Mouse (Mus musculus): ENCODE data around the gene Adcy2. TPM values are rescaled to one million over a fixed set of nuclear protein-coding genes. Genes with fewer than 3 reads are reported as not detected.

The Adcy2 gene
- polyA plus RNA-seq, 1 experiment, result not detected

DNA sequence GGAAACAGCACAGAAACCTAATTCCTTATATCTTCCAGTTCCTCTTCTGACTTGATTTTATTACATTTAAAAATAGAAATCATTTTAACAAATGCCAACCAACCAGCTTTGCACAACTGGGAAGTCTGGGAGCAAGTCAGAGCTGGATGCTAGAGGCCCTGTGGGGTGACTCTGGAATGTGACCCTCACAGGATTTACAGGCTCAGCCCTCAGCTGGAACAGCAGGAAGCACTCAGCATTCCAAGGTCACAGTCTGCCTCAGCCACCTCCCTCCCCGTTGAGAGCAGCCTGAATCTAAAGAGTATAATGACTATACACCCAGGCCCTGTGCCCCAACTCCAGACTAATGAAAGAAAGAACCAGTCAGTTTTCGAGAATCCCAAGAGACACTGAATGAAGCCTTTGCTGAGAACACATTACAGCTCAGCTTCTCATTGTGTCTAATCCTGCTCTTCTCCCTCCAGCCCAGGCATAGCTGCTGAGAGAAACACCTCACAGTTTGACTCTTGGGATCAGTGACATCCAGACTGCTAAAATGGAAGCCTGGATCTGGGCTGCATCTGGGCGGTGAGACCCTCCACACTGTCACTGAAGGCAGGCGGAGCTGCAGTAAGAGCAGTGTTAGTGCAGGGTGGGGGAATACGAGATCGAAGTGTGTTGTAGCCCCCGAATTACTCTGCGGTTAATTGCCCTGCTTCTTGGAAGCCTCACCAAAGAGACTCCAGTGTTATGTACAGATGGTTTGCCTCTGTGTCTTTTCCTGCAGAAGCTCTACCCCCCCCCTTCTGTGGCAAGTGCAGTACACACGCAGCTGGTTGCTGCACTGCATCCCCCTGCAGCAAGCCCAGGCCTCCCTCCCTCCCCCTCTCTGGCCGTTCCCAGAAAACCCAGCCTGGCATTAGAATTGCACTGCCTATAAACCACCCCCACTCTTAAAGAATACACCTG is 426.1 kb downstream of the Adcy2 start:
- Histone ChIP-seq H3K79me3 (ENCODE audit: low read depth) (no peaks in the 10 kb centered on the region), H3ac (ENCODE audit: control insufficient read depth, insufficient read length, low read depth) (no peak overlapping the region), H3K36me3 (ENCODE audit: control insufficient read depth, insufficient read depth) (peaks cover 33% of the 10 kb centered on the region), H3K79me2 (ENCODE audit: control insufficient read depth, insufficient read depth) (no peaks in the 10 kb centered on the region), H3K4me3 (ENCODE audit: insufficient read depth, poor library complexity, severe bottlenecking) (no peak overlapping the region), H3K27me3 (ENCODE audit: control insufficient read depth, insufficient read depth, insufficient read length) (no peaks in the 10 kb centered on the region)
- TF ChIP-seq USF1 (IDR thresholded peaks at IDR 0.05; ENCODE audit: low read depth), result no peak
- no peak for TF ChIP-seq FOSL1 (IDR thresholded peaks at IDR 0.05; ENCODE audit: insufficient read depth, low read length, poor library complexity, severe bottlenecking)
- no peak for TF ChIP-seq MYOG (IDR thresholded peaks at IDR 0.05; ENCODE audit: control insufficient read depth, extremely low read depth, insufficient read length)
- no peak for TF ChIP-seq MYOD1 (IDR thresholded peaks at IDR 0.05; ENCODE audit: control insufficient read depth, insufficient read length, low read depth)
- TF ChIP-seq CEBPB (IDR thresholded peaks at IDR 0.05; ENCODE audit: low read depth), result no peak
- no peak for TF ChIP-seq CTCF (IDR thresholded peaks at IDR 0.05; ENCODE audit: control insufficient read depth, insufficient read depth, insufficient read length)
- TF ChIP-seq MAX (IDR thresholded peaks at IDR 0.05), result no peak

DNA sequence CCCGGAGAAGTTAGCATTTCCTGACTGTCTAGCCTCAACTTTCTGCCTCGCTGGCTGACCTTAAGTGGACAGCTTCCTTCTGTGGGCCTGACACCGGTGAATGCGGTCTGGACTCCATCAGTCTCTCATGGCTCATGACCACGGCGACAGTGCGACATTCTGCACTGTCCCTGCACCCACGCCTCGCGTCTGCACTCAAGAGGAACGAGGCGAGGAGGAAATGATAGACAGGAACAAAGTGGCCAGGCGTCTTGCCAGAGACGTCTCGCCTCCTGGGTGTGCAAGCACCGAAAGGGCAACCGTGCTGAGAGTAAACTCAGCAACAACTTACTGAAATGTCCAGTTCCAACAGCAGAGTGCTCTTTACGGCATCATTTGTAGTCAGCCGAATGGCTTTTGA is 427.1 kb downstream of the Adcy2 start:
- peaks cover 34% of the 10 kb centered on the region for H3K36me3 ChIP-seq (ENCODE audit: control insufficient read depth, insufficient read depth)
- no peaks in the 10 kb centered on the region for H3K27me3 ChIP-seq (ENCODE audit: control insufficient read depth, insufficient read depth, insufficient read length)
- TF ChIP-seq MYOG (IDR thresholded peaks at IDR 0.05; ENCODE audit: control insufficient read depth, extremely low read depth, insufficient read length) (no peak), MYOD1 (IDR thresholded peaks at IDR 0.05; ENCODE audit: control insufficient read depth, insufficient read length, low read depth) (no peak), FOSL1 (IDR thresholded peaks at IDR 0.05; ENCODE audit: insufficient read depth, low read length, poor library complexity, severe bottlenecking) (no peak), CEBPB (IDR thresholded peaks at IDR 0.05; ENCODE audit: low read depth) (no peak), CTCF (IDR thresholded peaks at IDR 0.05; ENCODE audit: control insufficient read depth, insufficient read depth, insufficient read length) (no peak), USF1 (IDR thresholded peaks at IDR 0.05; ENCODE audit: low read depth) (no peak), MAX (IDR thresholded peaks at IDR 0.05) (no peak)

More for the DNA sequence above, 427.1 kb downstream of the Adcy2 start:
- H3K79me2 ChIP-seq (ENCODE audit: control insufficient read depth, insufficient read depth), result no peaks in the 10 kb centered on the region
- H3K4me3 ChIP-seq (ENCODE audit: insufficient read depth, poor library complexity, severe bottlenecking), result no peak overlapping the region
- H3K79me3 ChIP-seq (ENCODE audit: low read depth), result no peaks in the 10 kb centered on the region
- no peak overlapping the region for H3ac ChIP-seq (ENCODE audit: control insufficient read depth, insufficient read length, low read depth)
